Mouse (Mus musculus) heart, embryonic 16.5 days (tissue): ENCODE results near the gene Gm20388. TPM values are rescaled to one million over a fixed set of nuclear protein-coding genes. Genes with fewer than 3 reads are reported as not detected.
A peak's percentile ranks its signal among the peaks of the same experiment; 100 is the strongest.

ENCODE experiments used
- ATAC-seq: fragments of 200-750 bp; cut with Nextera tagmentation; replicated peaks from 2 replicates; pipeline ENCODE4 v1.8.0; 2017; ENCODE audit warnings: moderate number of reproducible peaks; ENCODE audit not compliant: insufficient read depth, low FRiP score; ENCODE audit errors: extremely low read depth
- H3K27ac ChIP-seq: fragments of 300-500 bp; sonication (generic); 2 replicates; pipeline ENCODE4 v1.5.1; 2014; ENCODE audit warnings: mild to moderate bottlenecking, low read length, control low read depth, moderate library complexity
- H3K27me3 ChIP-seq: fragments of 300-500 bp; sonication (generic); 2 replicates; pipeline ENCODE4 v1.6.1; 2014; ENCODE audit warnings: low read length, mixed read lengths; ENCODE audit not compliant: control insufficient read depth, insufficient read depth
- H3K36me3 ChIP-seq: fragments of 300-500 bp; sonication (generic); 2 replicates; pipeline ENCODE4 v1.6.1; 2014; ENCODE audit not compliant: control insufficient read depth, insufficient read depth
- H3K4me1 ChIP-seq: fragments of 300-500 bp; sonication (generic); 2 replicates; pipeline ENCODE4 v1.6.1; 2014; ENCODE audit warnings: low read length, mixed read lengths; ENCODE audit not compliant: control insufficient read depth, insufficient read depth
- H3K4me2 ChIP-seq: fragments of 300-500 bp; sonication (generic); 2 replicates; pipeline ENCODE4 v1.6.1; 2014; ENCODE audit warnings: low read depth, mild to moderate bottlenecking, control low read depth, low read length
- H3K4me3 ChIP-seq: fragments of 300-500 bp; sonication (generic); 2 replicates; pipeline ENCODE4 v1.5.1; 2014; ENCODE audit warnings: mild to moderate bottlenecking, control low read depth, low read length
- H3K9ac ChIP-seq: fragments of 300-500 bp; sonication (generic); 2 replicates; pipeline ENCODE4 v1.6.1; 2014; ENCODE audit warnings: low read length, control low read depth
- H3K9me3 ChIP-seq: fragments of 300-500 bp; sonication (generic); replicated peaks from 2 replicates; pipeline ENCODE4 v1.6.1; 2016; ENCODE audit warnings: low read length; ENCODE audit not compliant: control insufficient read depth
- WGBS: fragments of 180-500 bp; shearing (Covaris S2); extraction: QIAGEN DNeasy Blood & Tissue Kit; methylation state at CpG from one replicate; pipeline ENCODE4 v1.1.7; 2014; 5-methylcytosine and 5-hydroxymethylcytosine counted together
- polyA plus RNA-seq: library from polyadenylated mRNA; unstranded; fragments of >200 nt; fragmentation: Nextera tagmentation; extraction: Ambion mirVana; gene quantifications from 2 replicates; pipeline ENCODE4 v1.2.1, GENCODE M21; 2015

Gm20388 gene
- polyA plus RNA-seq, 1 experiment from 2014 or later, result 4.5 TPM

GRCm38 (mm10) chr8:120232913-120233312, 322.3 kb downstream of the Gm20388 start:
- Histone ChIP-seq H3K27ac (no peak overlapping the region), H3K9ac (0 out of 2 replicates have a peak overlapping the region, but pooled peaks have one; percentile 3), H3K27me3 (peaks cover 14% of the 10 kb centered on the region)

GRCm38 (mm10) chr8:120234457-120234856, 323.8 kb downstream of the Gm20388 start:
- no peak overlapping the region for H3K4me2 ChIP-seq
- no peak overlapping the region for H3K4me3 ChIP-seq
- H3K36me3 ChIP-seq, result no peaks in the 10 kb centered on the region
- H3K9me3 ChIP-seq, result no peaks in the 10 kb centered on the region; the same call in 1 of the 2 replicates
- peaks cover 36% of the 10 kb centered on the region for H3K4me1 ChIP-seq
- peaks cover 14% of the 10 kb centered on the region for H3K27me3 ChIP-seq
- no peak overlapping the region for H3K27ac ChIP-seq
- WGBS, result 48% methylated on average over 12 of the region's 12 CpGs
- H3K9ac ChIP-seq, result no peak overlapping the region
- ATAC-seq, result no peak

More at GRCm38 (mm10) chr8:120232913-120233312, 322.3 kb downstream of the Gm20388 start:
- H3K4me3 ChIP-seq, result peak overlapping the region; percentile 13; the same call in 1 of the 2 replicates
- 52% methylated on average over 13 of the region's 13 CpGs for WGBS
- no peaks in the 10 kb centered on the region for H3K36me3 ChIP-seq
- H3K4me1 ChIP-seq, result peaks cover 43% of the 10 kb centered on the region
- H3K9me3 ChIP-seq, result no peaks in the 10 kb centered on the region
- no peak for ATAC-seq
- H3K4me2 ChIP-seq, result peak overlapping the region; percentile 95; the same call in 1 of the 2 replicates

- Histone ChIP-seq H3K36me3 (no peaks in the 10 kb centered on the region), H3K4me3 (no peak overlapping the region), H3K4me2 (no peak overlapping the region), H3K4me1 (peaks cover 32% of the 10 kb centered on the region), H3K9ac (no peak overlapping the region), H3K9me3 (no peaks in the 10 kb centered on the region; the same call in 1 of the 2 replicates), H3K27me3 (peaks cover 13% of the 10 kb centered on the region), H3K27ac (no peak overlapping the region)
- no peak for ATAC-seq
- WGBS, result 67% methylated on average over 8 of the region's 8 CpGs
Observed at GRCm38 (mm10) chr8:120234866-120235265, 324.2 kb downstream of the Gm20388 start.

- Histone ChIP-seq H3K4me1 (no peaks in the 10 kb centered on the region), H3K9me3 (peaks cover 3% of the 10 kb centered on the region), H3K4me2 (no peak overlapping the region), H3K27me3 (no peaks in the 10 kb centered on the region), H3K27ac (no peak overlapping the region), H3K4me3 (no peak overlapping the region), H3K36me3 (peaks cover 5% of the 10 kb centered on the region; the same call in 1 of the 2 replicates), H3K9ac (no peak overlapping the region)
- no peak for ATAC-seq
- WGBS, result 85% methylated on average over 4 of the region's 4 CpGs
Observed at GRCm38 (mm10) chr8:120243222-120243621, 332.6 kb downstream of the Gm20388 start.

GRCm38 (mm10) chr8:120243916-120244451, 333.3 kb downstream of the Gm20388 start:
- Histone ChIP-seq H3K27ac (no peak overlapping the region), H3K9me3 (peaks cover 3% of the 10 kb centered on the region; the same call in 1 of the 2 replicates), H3K4me2 (no peak overlapping the region), H3K9ac (no peak overlapping the region), H3K36me3 (peaks cover 5% of the 10 kb centered on the region; the same call in 1 of the 2 replicates), H3K4me3 (no peak overlapping the region), H3K27me3 (no peaks in the 10 kb centered on the region), H3K4me1 (no peaks in the 10 kb centered on the region)
- ATAC-seq, result no peak
- 90% methylated on average over 5 of the region's 5 CpGs for WGBS

GRCm38 (mm10) chr8:120244553-120244952, 333.9 kb downstream of the Gm20388 start:
- Histone ChIP-seq H3K4me1 (no peaks in the 10 kb centered on the region), H3K27ac (no peak overlapping the region), H3K4me2 (no peak overlapping the region), H3K27me3 (no peaks in the 10 kb centered on the region), H3K36me3 (peaks cover 5% of the 10 kb centered on the region; the same call in 1 of the 2 replicates), H3K9ac (no peak overlapping the region), H3K9me3 (peaks cover 3% of the 10 kb centered on the region; the same call in 1 of the 2 replicates), H3K4me3 (no peak overlapping the region)
- 88% methylated on average over 10 of the region's 10 CpGs for WGBS
- no peak for ATAC-seq

- no peak for ATAC-seq
- Histone ChIP-seq H3K4me2 (no peak overlapping the region), H3K9me3 (peaks cover 3% of the 10 kb centered on the region; the same call in 1 of the 2 replicates), H3K27ac (no peak overlapping the region), H3K36me3 (peaks cover 5% of the 10 kb centered on the region; the same call in 1 of the 2 replicates), H3K9ac (no peak overlapping the region), H3K27me3 (no peaks in the 10 kb centered on the region), H3K4me1 (peaks cover 8% of the 10 kb centered on the region), H3K4me3 (no peak overlapping the region)
- 84% methylated on average over 5 of the region's 5 CpGs for WGBS
Observed at GRCm38 (mm10) chr8:120247618-120248017, 337.0 kb downstream of the Gm20388 start.

GRCm38 (mm10) chr8:120248031-120248430, 337.4 kb downstream of the Gm20388 start:
- H3K4me2 ChIP-seq, result no peak overlapping the region
- H3K27me3 ChIP-seq, result no peaks in the 10 kb centered on the region
- H3K9me3 ChIP-seq, result peaks cover 3% of the 10 kb centered on the region; the same call in 1 of the 2 replicates
- no peak overlapping the region for H3K4me3 ChIP-seq
- no peak; the same call in 1 of the 2 replicates for ATAC-seq
- H3K9ac ChIP-seq, result no peak overlapping the region
- H3K4me1 ChIP-seq, result peaks cover 8% of the 10 kb centered on the region
- WGBS, result 76% methylated on average over 7 of the region's 7 CpGs
- H3K36me3 ChIP-seq, result peaks cover 5% of the 10 kb centered on the region; the same call in 1 of the 2 replicates
- no peak overlapping the region for H3K27ac ChIP-seq

- H3K9ac ChIP-seq, result no peak overlapping the region
- H3K27me3 ChIP-seq, result no peaks in the 10 kb centered on the region
- no peak overlapping the region for H3K4me3 ChIP-seq
- H3K4me2 ChIP-seq, result no peak overlapping the region
- H3K36me3 ChIP-seq, result peaks cover 5% of the 10 kb centered on the region; the same call in 1 of the 2 replicates
- peaks cover 3% of the 10 kb centered on the region; the same call in 1 of the 2 replicates for H3K9me3 ChIP-seq
- H3K27ac ChIP-seq, result no peak overlapping the region
- H3K4me1 ChIP-seq, result peaks cover 8% of the 10 kb centered on the region
- WGBS, result 85% methylated on average over 4 of the region's 4 CpGs
- no peak for ATAC-seq
Observed at GRCm38 (mm10) chr8:120248451-120248850, 337.8 kb downstream of the Gm20388 start.
